Mouse (Mus musculus) right cerebral cortex, adult 18-20 months (tissue): ENCODE data around the gene Abr.

Experiments used
- DNase-seq: peaks from one replicate; pipeline ENCODE4 v3.0.0; 2022; ENCODE audit warnings: mixed read lengths

The Abr gene

GRCm38 (mm10) chr11:76509751-76510723, 112.1 kb downstream of the Abr start:
- DNase-seq, result no peak

DNA sequence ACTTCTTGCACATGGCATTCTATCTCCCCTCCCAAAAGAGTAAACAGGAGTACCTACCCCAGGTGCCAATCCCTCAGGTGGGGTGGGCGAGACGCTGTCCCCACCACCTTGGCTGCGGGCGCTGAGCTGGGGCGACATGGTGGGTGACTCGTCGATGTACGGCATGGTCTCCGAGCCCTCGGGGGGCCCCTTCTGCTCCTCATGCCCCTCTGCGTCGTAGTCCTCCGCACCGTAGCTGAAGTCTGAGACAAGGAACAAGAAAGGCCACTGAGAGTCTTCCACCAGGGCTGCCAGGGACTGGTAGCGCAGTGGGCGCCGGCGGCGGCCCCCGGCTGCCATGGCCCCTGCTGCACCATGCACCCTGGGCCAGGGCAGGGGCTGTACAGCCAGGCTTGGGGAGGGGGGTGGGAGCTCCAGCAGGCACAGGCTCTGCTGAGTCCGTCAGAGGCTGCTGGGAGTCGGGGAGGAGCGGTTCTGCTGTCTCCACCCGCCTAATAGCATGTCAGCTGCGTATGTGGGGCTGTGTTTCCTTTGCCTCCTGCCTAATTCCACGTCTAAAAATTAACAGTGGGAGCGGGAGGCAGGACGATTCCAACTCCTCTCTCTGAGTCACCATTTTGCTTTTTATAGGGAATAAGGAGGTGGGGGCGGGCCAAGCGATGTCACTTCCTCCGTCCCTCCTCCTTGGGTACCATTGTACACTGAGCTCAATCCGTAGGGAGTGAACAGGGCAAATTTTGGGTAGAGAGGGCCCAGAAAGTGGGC, 113.1 kb downstream of the Abr start:
- DNase-seq, result peak; percentile 86

- DNase-seq, result no peak
These were observed 114.0 kb downstream of the Abr start for GRCm38 (mm10) chr11:76508125-76508524.

DNA sequence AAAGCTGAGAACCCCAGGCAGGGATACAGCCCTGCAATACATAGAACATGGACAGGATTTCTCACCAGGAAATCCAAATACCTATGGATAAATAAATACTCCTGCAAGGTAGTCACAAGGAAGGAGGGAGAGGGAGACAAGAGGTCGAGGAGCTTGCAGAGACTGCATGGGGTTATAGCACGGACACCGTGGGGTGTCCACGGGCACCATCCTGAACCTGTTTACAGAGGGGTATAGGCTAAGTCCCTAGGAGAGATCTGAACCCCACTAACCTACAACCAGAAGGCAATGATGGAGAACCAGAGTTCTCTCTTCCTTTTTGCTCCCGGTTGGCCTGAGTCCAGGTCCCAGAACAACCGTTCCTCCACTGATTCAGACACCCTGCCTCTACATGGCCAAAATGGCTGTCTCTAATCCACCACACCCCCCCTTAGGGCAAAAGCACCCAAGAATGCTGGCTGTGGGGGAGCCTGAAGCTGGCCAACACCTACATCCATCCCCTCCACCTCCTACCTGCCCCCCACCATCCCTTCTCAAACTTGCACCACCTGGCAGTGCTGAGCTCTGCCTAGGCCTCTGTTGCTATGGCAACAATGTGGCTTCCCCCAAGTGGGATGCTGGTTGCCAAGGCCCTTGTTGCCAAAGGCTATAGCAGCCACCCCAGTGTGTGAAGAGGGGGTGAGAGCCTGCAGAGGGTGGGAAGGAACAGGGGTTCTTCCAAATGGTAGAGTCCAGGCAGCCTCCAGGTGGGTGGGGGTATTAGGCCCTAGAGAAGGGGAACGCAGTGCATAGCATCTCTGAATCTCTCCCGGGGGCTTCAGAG, 114.6 kb downstream of the Abr start:
- DNase-seq, result peak; percentile 86

GRCm38 (mm10) chr11:76506514-76507228, 115.4 kb downstream of the Abr start:
- DNase-seq, result peak; percentile 77

DNA sequence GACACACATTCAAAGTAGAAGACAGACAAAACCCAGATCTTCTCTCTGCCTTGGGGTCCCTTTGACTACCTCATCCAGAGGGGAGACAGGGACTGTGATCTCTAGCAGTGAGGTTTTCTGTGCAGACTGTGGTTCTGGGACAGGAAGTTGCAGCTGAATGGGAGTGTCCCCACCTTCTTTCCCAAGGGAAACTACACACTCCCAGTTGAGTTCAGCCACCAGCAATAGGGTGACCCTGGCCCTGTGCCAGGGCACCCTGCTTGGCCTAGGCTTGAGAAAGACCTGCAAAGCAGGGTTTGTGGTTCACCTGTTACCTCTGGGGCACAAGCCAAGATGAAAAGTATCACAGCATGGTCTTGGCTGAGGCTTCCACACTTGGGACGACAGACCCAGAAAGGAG, 117.0 kb downstream of the Abr start:
- no peak for DNase-seq

- DNase-seq, result no peak
These were observed 118.1 kb downstream of the Abr start for GRCm38 (mm10) chr11:76504058-76504457.

DNA sequence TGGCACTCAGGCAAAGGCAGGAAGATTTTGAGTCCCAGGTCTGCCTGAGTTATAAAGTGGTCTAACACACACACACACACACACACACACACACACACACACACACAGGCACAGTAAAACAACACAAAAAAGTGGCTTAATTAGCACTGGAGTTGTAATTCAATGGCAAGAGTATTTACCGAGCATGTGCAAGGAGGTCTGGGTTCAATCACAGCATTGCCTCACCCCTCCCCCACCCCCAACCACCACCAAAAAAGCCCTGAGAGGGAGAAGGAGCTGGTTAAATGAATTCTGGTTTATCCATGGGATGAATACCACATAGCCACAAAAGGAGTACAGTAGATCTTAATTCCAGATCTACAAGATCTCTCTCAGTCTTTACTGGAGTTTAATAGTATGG, 122.1 kb downstream of the Abr start:
- DNase-seq, result no peak

DNA sequence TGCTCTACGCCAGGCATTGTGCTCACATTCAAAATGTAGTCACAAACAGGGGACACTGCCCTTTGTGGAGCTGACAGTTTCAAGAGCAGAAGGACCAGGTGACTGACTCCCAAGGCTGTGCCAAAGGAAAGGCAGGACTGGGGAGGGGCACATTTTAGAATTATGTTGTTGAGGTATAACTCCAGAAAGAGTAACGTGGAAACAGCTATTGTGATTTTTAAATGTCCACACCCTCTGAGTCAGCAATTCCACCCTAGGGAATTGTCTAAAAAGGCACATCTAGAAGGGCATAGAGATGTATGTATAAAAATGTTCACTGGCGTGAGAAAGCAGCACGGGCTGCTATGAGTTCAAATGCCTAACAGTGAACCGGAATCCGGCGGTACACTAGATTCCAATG, 122.5 kb downstream of the Abr start:
- DNase-seq, result no peak

DNA sequence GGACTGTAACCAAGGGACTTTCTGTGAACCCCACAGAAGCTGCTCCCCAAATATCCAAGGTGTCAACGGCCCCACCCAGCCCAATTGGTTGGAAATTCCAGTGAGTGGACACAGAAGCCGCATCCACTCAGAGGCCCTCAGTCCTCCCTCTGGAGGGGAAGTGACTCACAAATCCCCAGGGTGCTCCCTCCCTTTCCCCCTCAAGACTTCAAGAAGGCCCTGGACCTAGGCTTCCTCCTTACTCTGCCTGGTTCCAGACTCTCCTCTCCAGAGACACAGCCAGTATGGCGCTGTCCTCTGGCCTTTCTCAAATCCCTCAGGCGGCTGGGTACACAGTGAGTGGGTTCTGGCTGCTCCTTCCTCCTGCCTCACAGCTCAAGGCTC, 124.4 kb downstream of the Abr start:
- DNase-seq, result no peak

GRCm38 (mm10) chr11:76497066-76497768, 124.9 kb downstream of the Abr start:
- no peak for DNase-seq

- DNase-seq, result no peak
These were observed 125.9 kb downstream of the Abr start for GRCm38 (mm10) chr11:76496086-76496771.

DNA sequence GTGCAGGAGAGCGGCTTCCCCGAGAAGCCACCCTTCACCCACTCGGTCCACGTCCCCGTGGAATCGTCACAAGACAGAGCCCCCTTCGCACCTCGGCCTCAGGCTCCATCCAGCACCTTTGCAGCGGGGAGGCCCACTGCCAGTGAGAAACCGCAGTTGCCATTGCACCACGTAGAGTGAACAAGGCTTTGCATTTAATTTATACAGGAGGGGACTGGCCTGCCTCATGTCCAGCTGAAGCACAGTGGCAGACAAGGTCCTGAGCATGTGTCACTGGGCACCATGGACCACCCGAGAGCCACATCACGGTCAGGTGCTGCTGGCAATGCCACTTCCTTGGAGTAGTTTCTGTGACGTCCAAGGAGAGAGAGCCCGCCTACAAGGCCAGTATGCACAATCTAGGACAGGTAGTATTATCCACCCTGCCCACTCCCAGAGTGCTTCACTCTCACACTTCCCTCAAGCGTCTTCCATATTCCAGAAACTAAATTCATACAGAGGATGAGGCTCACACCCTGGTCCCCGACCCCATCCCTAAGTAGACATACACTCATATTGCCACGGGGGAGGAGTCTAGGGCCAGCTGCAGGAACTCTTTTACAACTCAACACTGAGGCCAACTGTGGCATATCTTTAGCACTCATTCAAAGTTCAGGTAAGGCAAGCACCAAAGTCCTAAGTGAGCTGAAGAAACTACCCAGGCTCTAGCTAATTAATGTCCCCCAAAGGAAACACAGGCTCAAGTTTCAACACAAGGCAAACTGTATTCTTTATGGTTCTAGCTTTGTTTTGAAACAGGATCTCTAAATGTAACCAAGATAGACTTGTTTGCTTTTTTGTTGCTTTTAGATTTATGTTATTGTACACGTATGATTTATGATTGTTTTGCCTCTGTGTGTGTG, 126.7 kb downstream of the Abr start:
- DNase-seq, result no peak

GRCm38 (mm10) chr11:76494360-76495126, 127.6 kb downstream of the Abr start:
- DNase-seq, result peak; percentile 86

- DNase-seq, result no peak
These were observed 128.3 kb downstream of the Abr start for GRCm38 (mm10) chr11:76493811-76494274.

DNA sequence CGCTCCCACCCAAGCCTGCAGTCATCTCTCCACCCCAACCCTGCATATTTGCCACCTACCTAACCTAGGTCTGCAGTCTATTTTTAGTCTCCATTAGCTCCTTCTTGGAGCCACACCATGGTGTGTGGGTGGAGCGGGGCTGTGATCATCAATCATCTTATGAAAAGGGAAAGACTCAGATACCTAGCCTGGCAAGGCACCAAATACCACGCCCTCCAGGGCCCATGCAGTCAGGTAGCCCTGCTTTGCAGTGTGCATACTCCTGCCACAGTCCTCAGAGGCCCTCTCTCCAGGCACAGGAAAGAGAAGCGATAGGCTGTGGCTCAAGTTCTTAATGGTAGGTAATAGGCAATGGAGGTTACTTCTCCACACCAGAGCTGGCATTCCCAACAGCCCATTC, 128.9 kb downstream of the Abr start:
- no peak for DNase-seq

DNA sequence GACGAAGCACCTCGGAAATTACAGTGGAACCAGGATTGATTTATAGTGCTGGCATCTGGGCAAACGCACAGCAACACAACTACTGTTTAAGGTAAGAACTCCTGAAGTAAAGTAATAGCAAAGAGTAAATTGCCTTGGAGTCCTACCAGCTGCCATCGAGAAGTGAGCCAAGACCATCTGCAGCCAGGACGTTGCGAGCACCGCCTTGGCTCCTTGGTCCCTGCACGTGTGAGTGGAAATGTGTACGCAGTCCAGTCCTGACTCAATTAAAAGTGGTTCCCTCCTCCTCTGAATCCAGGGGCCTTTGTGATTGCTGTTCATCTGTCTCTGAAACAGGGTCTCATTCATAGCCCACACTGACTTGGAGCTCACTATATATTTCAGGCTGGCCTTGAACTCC, 130.3 kb downstream of the Abr start:
- no peak for DNase-seq

- no peak for DNase-seq
These were observed 132.7 kb downstream of the Abr start for GRCm38 (mm10) chr11:76489407-76489806.

- DNase-seq, result no peak
These were observed 135.1 kb downstream of the Abr start for GRCm38 (mm10) chr11:76487024-76487423.
